In the genomic region with DNA sequence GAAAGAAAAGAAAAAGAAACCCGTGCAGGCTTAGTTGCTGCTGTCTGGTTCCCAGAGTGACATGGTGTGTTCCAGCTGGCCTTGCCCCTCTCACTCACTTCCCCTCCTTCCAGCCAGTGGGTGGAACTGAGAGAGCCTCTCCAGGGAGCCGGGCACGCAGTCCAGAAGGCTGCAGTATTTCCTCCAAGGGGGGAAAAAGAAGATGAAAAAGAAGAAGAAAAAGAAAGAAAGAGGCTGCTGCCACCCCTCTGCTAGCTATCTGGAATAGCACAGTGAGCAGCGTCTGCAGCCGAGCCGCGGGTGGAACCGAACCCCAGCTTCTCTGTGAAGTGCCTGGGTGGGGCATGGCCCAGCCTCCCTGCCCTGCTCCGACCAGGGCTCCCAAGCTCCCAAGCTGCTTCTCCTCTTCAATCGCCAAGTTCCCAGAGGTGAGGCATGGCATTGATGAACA, we compare ENCODE assay signal across 8 mouse cellular contexts.
A peak's percentile ranks its signal among the peaks of the same experiment; 100 is the strongest.
DNase-seq lines count a peak whose midpoint lies in the region; ATAC-seq lines count a peak whose summit lies in the region.

No protein-coding gene starts in this region.

- peak overlapping the region; percentile 17; the same call in 1 of the 2 replicates for H3K9ac ChIP-seq in forebrain, embryonic 12.5 days
- H3K9ac ChIP-seq in heart, embryonic 15.5 days, result peak overlapping the region; percentile 81

- DNase-seq in right cerebral cortex, adult 18-20 months, result peak; percentile 14
- DNase-seq in right cerebral cortex, postnatal 36 days (ENCODE audit: low spot score in 2 of 2), result no peak
- peak; percentile 72 for DNase-seq in kidney, postnatal 14 days
- peak; percentile 85 for DNase-seq in lung, postnatal 10 days
- DNase-seq in right cerebral cortex, postnatal 14 days, result peak; percentile 11
- no peak for DNase-seq in thymus, adult 18-20 months

- peak; percentile 80 for ATAC-seq in forebrain, embryonic 12.5 days (ENCODE audit: low FRiP score)
- ATAC-seq in heart, embryonic 15.5 days (replicated peaks; ENCODE audit: insufficient number of reproducible peaks, insufficient read depth, low FRiP score, low read depth), result peak; percentile 85

- peaks cover 27% of the 10 kb centered on the region for H3K27me3 ChIP-seq in forebrain, embryonic 12.5 days
- H3K27me3 ChIP-seq in heart, embryonic 15.5 days, result no peaks in the 10 kb centered on the region

- H3K36me3 ChIP-seq in forebrain, embryonic 12.5 days (replicated peaks), result no peaks in the 10 kb centered on the region
- no peaks in the 10 kb centered on the region for H3K36me3 ChIP-seq in heart, embryonic 15.5 days

- H3K4me2 ChIP-seq in forebrain, embryonic 12.5 days, result peak overlapping the region; percentile 84
- peak overlapping the region; percentile 70 for H3K4me2 ChIP-seq in heart, embryonic 15.5 days

- under 1% methylated on average over 10 of the region's 10 CpGs for WGBS in forebrain, embryonic 12.5 days
- 1% methylated on average over 9 of the region's 10 CpGs for WGBS in heart, embryonic 15.5 days

- no peak overlapping the region for H3K27ac ChIP-seq in forebrain, embryonic 12.5 days
- peak overlapping the region; percentile 88 for H3K27ac ChIP-seq in heart, embryonic 15.5 days

- H3K9me3 ChIP-seq in forebrain, embryonic 12.5 days, result no peaks in the 10 kb centered on the region
- H3K9me3 ChIP-seq in heart, embryonic 15.5 days (replicated peaks), result no peaks in the 10 kb centered on the region

- peaks cover 20% of the 10 kb centered on the region for H3K4me1 ChIP-seq in forebrain, embryonic 12.5 days
- H3K4me1 ChIP-seq in heart, embryonic 15.5 days (replicated peaks), result peaks cover 22% of the 10 kb centered on the region

- H3K4me3 ChIP-seq in forebrain, embryonic 12.5 days (replicated peaks), result peak overlapping the region; percentile 46
- H3K4me3 ChIP-seq in heart, embryonic 15.5 days, result peak overlapping the region; percentile 74

Comparison
In these comparisons a context has a peak if more than half of its experiments do, and no peak if none do; other contexts are left out.
1. DNase-seq: peak in right cerebral cortex, adult 18-20 months (single experiment), kidney, postnatal 14 days (single experiment), lung, postnatal 10 days (single experiment) and right cerebral cortex, postnatal 14 days (single experiment); none in right cerebral cortex, postnatal 36 days (0 of 2) and thymus, adult 18-20 months (0 of 2).